Mouse (Mus musculus) kidney, postnatal 0 days (tissue): Measurements from ENCODE around the gene Asprv1. TPM values are rescaled to one million over a fixed set of nuclear protein-coding genes. Genes with fewer than 3 reads are reported as not detected.

Experiments
- ATAC-seq: fragments of 200-750 bp; cut with Nextera tagmentation; replicated peaks from 2 replicates; pipeline ENCODE4 v1.8.0; 2017; ENCODE audit warnings: low read depth, moderate number of reproducible peaks, moderate TSS enrichment, moderate library complexity; ENCODE audit not compliant: low FRiP score
- DNase-seq: peaks from one replicate; pipeline ENCODE4 v3.0.0-alpha.2; 2016; ENCODE audit warnings: low spot score
- H3K27ac ChIP-seq: fragments of 300-500 bp; sonication (generic); 2 replicates; pipeline ENCODE4 v1.5.1; 2014; ENCODE audit warnings: mild to moderate bottlenecking
- H3K27me3 ChIP-seq: fragments of 300-500 bp; sonication (generic); 2 replicates; pipeline ENCODE4 v1.6.1; 2014; ENCODE audit warnings: low read length, mixed read lengths; ENCODE audit not compliant: insufficient read depth
- H3K36me3 ChIP-seq: fragments of 300-500 bp; sonication (generic); 2 replicates; pipeline ENCODE4 v1.6.1; 2014; ENCODE audit warnings: low read length, mixed read lengths; ENCODE audit not compliant: insufficient read depth
- H3K4me1 ChIP-seq: fragments of 300-500 bp; sonication (generic); replicated peaks from 2 replicates; pipeline ENCODE4 v1.6.1; 2014; ENCODE audit warnings: antibody characterized with exemption, low read length, mixed read lengths; ENCODE audit not compliant: insufficient read depth
- H3K4me2 ChIP-seq: fragments of 300-500 bp; sonication (generic); 2 replicates; pipeline ENCODE4 v1.6.1; 2014; ENCODE audit warnings: mild to moderate bottlenecking, low read length, moderate library complexity, mixed read lengths
- H3K4me3 ChIP-seq: fragments of 300-500 bp; sonication (generic); replicated peaks from 2 replicates; pipeline ENCODE4 v1.5.1; 2014; ENCODE audit warnings: low read depth, low read length
- H3K9ac ChIP-seq: fragments of 300-500 bp; sonication (generic); 2 replicates; pipeline ENCODE4 v1.6.1; 2014; ENCODE audit warnings: low read depth, low read length
- H3K9me3 ChIP-seq: fragments of 300-500 bp; sonication (generic); replicated peaks from 2 replicates; pipeline ENCODE4 v1.6.1; 2016; ENCODE audit warnings: low read length, inconsistent platforms, mixed read lengths
- CTCF ChIP-seq: IDR thresholded peaks from 2 replicates; pipeline ENCODE4 v1.5.1; 2016; ENCODE audit warnings: antibody characterized with exemption, low read depth, mild to moderate bottlenecking, moderate library complexity
- WGBS: fragments of 180-500 bp; shearing (Covaris S2); extraction: QIAGEN DNeasy Blood & Tissue Kit; methylation state at CpG from one replicate; pipeline ENCODE4 v1.1.7; 2014; 5-methylcytosine and 5-hydroxymethylcytosine counted together
- polyA plus RNA-seq: library from polyadenylated mRNA; unstranded; fragments of >200 nt; fragmentation: Nextera tagmentation; extraction: Ambion mirVana; gene quantifications from 2 replicates; pipeline ENCODE4 v1.2.1, GENCODE M21; 2015

Asprv1 gene
- polyA plus RNA-seq, 1 experiment from 2014 or later: 1.8 TPM

DNA sequence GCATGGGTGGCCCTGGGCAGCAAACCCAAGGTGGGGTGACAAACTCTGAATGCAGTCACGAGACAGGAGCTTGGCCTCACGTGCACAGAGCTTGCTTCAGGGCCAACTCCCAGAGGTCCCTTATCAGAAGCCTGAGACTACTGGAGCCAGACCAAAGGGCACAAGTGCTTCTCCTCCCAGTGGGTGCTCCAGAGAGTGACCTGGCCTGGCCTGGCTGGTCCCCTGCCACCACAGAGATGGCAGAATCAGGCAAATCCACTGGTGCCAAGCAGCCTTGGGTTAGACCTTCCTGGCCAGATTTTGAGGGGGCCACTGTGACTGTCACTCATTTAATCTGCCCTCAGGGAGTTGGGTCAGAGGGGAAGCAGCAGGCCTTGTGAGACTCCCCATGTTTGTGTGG is 8.5 kb downstream of the Asprv1 start:
- Histone ChIP-seq H3K4me3 (no peak overlapping the region), H3K27ac (no peak overlapping the region), H3K9ac (no peak overlapping the region), H3K36me3 (no peaks in the 10 kb centered on the region), H3K9me3 (no peaks in the 10 kb centered on the region), H3K4me1 (no peaks in the 10 kb centered on the region), H3K27me3 (no peaks in the 10 kb centered on the region), H3K4me2 (no peak overlapping the region)
- TF ChIP-seq CTCF: no peak
- DNase-seq (no peak), ATAC-seq (0 out of 2 replicates have a peak, but pooled peaks have one; percentile 7)
- WGBS: 62% methylated on average over 2 of the region's 2 CpGs

DNA sequence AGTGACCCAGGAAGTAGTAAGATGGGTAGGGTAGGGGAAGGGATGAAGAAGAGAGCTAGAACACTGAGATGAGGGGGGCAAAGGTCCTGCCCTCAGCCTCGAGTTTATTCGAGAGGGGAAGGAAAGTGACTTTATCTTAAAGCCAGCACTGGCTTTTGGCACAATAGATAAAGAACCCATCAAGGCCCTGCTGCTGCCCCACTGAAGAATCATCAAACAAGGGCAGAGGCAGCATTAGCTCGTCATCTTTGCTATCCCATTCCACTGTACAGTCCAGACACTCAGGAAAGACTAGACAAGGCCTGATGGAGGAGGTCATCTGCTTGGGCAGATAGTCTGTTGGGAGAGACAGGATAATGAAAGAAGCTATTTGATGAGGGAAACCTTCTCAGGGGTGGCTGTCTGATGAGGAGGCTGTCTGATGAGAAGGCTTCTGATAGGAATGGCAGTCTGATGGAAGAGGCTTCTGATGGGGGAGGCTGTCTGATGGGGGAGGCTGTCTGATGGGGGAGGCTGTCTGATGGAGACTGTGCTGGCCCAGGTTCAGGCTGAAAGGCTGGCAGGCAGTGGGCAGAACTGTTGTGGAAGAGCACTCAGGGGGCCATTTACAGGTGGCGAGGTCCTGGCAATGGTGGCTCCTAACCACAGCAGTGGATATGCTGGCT is 9.3 kb downstream of the Asprv1 start:
- TF ChIP-seq CTCF: no peak
- H3K4me3 ChIP-seq: no peak overlapping the region
- no peak overlapping the region for H3K9ac ChIP-seq
- H3K27ac ChIP-seq: no peak overlapping the region
- DNase-seq: no peak
- WGBS: 56% methylated on average over 4 of the region's 4 CpGs
- H3K36me3 ChIP-seq: no peaks in the 10 kb centered on the region
- no peak for ATAC-seq
- H3K27me3 ChIP-seq: no peaks in the 10 kb centered on the region
- H3K9me3 ChIP-seq: no peaks in the 10 kb centered on the region
- H3K4me2 ChIP-seq: no peak overlapping the region
- H3K4me1 ChIP-seq: no peaks in the 10 kb centered on the region

DNA sequence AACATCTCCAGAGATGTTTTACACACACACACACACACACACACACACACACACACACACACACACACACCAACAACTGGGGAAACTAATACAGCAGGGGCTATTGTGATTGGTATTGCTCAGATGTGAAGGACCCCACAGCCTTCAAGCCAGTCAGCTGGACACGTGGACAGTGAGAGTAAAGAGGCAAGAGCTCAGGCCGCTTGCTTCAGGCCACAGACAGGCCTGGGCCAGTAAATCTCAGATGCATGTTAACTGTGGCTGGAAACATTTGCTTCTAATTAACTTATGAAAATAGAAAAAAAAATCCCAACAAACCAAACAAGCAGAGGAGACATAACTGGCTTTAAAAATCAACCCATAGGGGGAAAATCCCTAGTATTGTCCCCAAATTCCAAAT is 9.9 kb downstream of the Asprv1 start:
- no peak overlapping the region for H3K27ac ChIP-seq
- no peaks in the 10 kb centered on the region for H3K4me1 ChIP-seq
- H3K9me3 ChIP-seq: no peaks in the 10 kb centered on the region
- no peaks in the 10 kb centered on the region for H3K36me3 ChIP-seq
- H3K4me3 ChIP-seq: no peak overlapping the region
- no peak for ATAC-seq
- H3K9ac ChIP-seq: no peak overlapping the region
- DNase-seq: peak; percentile 4
- no peaks in the 10 kb centered on the region for H3K27me3 ChIP-seq
- H3K4me2 ChIP-seq: no peak overlapping the region
- TF ChIP-seq CTCF: no peak
- 70% methylated on average over 2 of the region's 2 CpGs for WGBS

DNA sequence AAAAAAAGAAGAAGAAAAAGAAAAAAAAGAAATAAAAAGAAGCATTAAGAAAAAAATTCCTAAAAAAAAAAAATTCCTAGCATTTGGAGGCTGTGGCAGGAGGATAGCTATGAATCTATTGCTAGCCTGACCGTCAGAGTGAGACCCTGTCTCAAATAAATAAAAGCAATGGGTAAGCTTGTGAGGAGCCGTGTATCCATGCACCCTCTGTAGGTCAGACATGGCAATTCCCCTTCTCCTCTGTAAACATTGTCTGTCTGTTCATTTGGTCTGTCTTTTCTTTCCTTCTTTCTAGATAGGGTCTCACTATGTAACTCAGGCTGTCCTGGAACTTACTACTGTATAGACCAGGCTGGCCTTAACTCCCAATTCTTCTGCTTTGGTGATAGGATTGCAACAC is 10.5 kb downstream of the Asprv1 start:
- no peak overlapping the region for H3K4me2 ChIP-seq
- no peaks in the 10 kb centered on the region for H3K4me1 ChIP-seq
- no peaks in the 10 kb centered on the region for H3K36me3 ChIP-seq
- peak; percentile 63 for TF ChIP-seq CTCF
- H3K27ac ChIP-seq: no peak overlapping the region
- 20% methylated on average over 2 of the region's 2 CpGs for WGBS
- H3K27me3 ChIP-seq: no peaks in the 10 kb centered on the region
- no peaks in the 10 kb centered on the region for H3K9me3 ChIP-seq
- no peak for ATAC-seq
- peak; percentile 49 for DNase-seq
- H3K4me3 ChIP-seq: no peak overlapping the region
- no peak overlapping the region for H3K9ac ChIP-seq

DNA sequence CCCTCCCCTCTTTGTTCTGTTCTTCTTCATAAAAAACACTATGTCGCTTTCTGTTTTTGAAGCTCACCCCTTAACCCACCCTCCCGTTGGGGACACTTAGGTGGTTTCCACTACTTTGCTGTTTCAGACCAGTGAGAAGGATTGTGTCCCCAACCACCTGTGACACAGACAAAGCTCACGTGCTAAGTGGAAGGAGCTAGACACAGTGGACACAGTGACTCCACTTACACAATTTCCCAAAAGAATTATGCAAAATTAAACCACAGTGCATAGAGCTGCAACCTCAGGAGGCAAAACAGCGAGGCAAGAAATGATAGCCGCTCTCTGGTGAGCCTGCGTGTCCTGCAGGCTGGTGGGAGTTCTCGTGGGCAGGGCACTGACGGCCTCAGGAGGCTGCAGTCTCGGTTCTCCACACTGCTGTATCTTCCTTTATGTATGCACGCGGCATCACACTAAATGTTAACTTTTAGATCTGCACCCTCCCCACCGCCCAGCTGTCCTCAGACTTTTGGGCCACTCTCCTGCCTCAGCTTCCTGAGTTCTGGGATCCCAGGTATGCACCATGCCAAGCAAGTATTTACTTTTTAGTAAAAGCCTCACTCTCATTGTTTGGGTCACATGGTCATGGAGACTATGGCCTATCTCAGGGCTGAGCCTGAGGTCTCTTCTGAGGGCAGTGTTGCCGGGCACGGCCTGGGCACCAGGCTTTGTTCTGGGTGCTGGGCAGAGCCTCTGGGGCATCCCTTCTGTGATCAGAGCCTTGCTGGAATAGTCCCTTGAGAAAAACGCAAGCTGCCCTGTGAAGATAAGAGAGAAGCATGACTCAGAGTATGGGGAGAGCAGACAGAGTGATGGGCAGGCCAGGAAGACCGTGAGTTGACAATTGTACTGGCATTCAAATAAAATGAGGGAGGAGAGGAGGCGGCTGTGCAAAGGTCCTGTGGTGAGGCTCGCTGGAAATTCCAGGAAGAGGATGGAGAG is 11.5 kb downstream of the Asprv1 start:
- Histone ChIP-seq H3K4me3 (no peak overlapping the region), H3K9me3 (no peaks in the 10 kb centered on the region), H3K27me3 (no peaks in the 10 kb centered on the region), H3K36me3 (no peaks in the 10 kb centered on the region), H3K4me1 (no peaks in the 10 kb centered on the region), H3K9ac (no peak overlapping the region), H3K27ac (no peak overlapping the region), H3K4me2 (no peak overlapping the region)
- TF ChIP-seq CTCF: no peak
- 76% methylated on average over 18 of the region's 18 CpGs for WGBS
- DNase-seq (no peak), ATAC-seq (no peak)

DNA sequence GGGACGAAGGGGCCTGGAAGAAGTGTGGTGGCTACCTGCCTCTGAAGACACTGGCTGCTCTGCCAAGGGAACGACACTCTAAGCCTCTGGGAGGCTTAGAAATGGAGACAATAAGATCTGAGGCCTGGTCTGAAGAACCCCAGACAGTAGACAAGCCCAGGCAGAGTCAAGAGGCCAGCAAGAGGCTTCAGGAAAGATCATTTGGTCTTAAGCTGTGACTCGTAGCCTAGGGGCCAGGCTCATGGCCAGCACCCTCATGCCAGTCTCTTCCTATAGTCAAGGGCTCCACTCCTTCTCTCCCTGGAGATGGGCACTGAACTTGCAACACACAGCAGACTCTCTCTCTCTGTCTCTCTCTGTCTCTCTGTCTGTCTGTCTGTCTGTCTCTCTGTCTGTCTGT is 12.2 kb downstream of the Asprv1 start:
- no peak for DNase-seq
- Histone ChIP-seq H3K27ac (no peak overlapping the region), H3K4me1 (no peaks in the 10 kb centered on the region), H3K36me3 (no peaks in the 10 kb centered on the region), H3K27me3 (no peaks in the 10 kb centered on the region), H3K9me3 (no peaks in the 10 kb centered on the region), H3K9ac (no peak overlapping the region), H3K4me2 (no peak overlapping the region), H3K4me3 (no peak overlapping the region)
- no peak for TF ChIP-seq CTCF
- no peak for ATAC-seq
- 78% methylated on average over 3 of the region's 3 CpGs for WGBS
